Mouse (Mus musculus) kidney, embryonic 15.5 days (tissue): ENCODE data around the gene Tas2r143. TPM values are rescaled to one million over a fixed set of nuclear protein-coding genes. Genes with fewer than 3 reads are reported as not detected.

ENCODE experiments used
- ATAC-seq: fragments of 200-750 bp; cut with Nextera tagmentation; replicated peaks from 2 replicates; pipeline ENCODE4 v1.8.0; 2017; ENCODE audit warnings: moderate TSS enrichment; ENCODE audit not compliant: low FRiP score
- H3K27ac ChIP-seq: fragments of 300-500 bp; sonication (generic); 2 replicates; pipeline ENCODE4 v1.5.1; 2015; ENCODE audit warnings: mild to moderate bottlenecking, inconsistent platforms
- H3K27me3 ChIP-seq: fragments of 300-500 bp; sonication (generic); 2 replicates; pipeline ENCODE4 v1.6.1; 2015; ENCODE audit warnings: inconsistent platforms
- H3K36me3 ChIP-seq: fragments of 300-500 bp; sonication (generic); 2 replicates; pipeline ENCODE4 v1.6.1; 2015; ENCODE audit warnings: inconsistent platforms
- H3K4me1 ChIP-seq: fragments of 300-500 bp; sonication (generic); 2 replicates; pipeline ENCODE4 v1.6.1; 2015; ENCODE audit warnings: inconsistent platforms
- H3K4me2 ChIP-seq: fragments of 300-500 bp; sonication (generic); 2 replicates; pipeline ENCODE4 v1.6.1; 2015; ENCODE audit warnings: moderate library complexity, mild to moderate bottlenecking, inconsistent platforms
- H3K4me3 ChIP-seq: fragments of 300-500 bp; sonication (generic); replicated peaks from 2 replicates; pipeline ENCODE4 v1.5.1; 2015; ENCODE audit warnings: mild to moderate bottlenecking, inconsistent platforms
- H3K9ac ChIP-seq: fragments of 300-500 bp; sonication (generic); 2 replicates; pipeline ENCODE4 v1.6.1; 2015; ENCODE audit warnings: mild to moderate bottlenecking, inconsistent platforms
- H3K9me3 ChIP-seq: fragments of 300-500 bp; sonication (generic); replicated peaks from 2 replicates; pipeline ENCODE4 v1.6.1; 2016; ENCODE audit warnings: inconsistent platforms
- WGBS: fragments of 180-500 bp; shearing (Covaris S2); methylation state at CpG from one replicate; pipeline ENCODE4 v1.1.7; 2015; ENCODE audit warnings: mixed read lengths; 5-methylcytosine and 5-hydroxymethylcytosine counted together
- polyA plus RNA-seq: library from polyadenylated mRNA; unstranded; fragments of >200 nt; fragmentation: Nextera tagmentation; extraction: Ambion mirVana; gene quantifications from 2 replicates; pipeline ENCODE4 v1.2.1, GENCODE M21; 2015

Gene Tas2r143
- polyA plus RNA-seq, 1 experiment from 2014 or later, result not detected

GRCm38 (mm10) chr6:42372001-42372400 is 28.0 kb upstream of the Tas2r143 start:
- 0 out of 2 replicates have a peak, but pooled peaks have one; percentile 7 for ATAC-seq
- Histone ChIP-seq H3K4me3 (peak overlapping the region; percentile 64), H3K4me1 (peaks cover 32% of the 10 kb centered on the region), H3K36me3 (no peaks in the 10 kb centered on the region), H3K9ac (0 out of 2 replicates have a peak overlapping the region, but pooled peaks have one; percentile 7), H3K4me2 (peak overlapping the region; percentile 92), H3K27ac (0 out of 2 replicates have a peak overlapping the region, but pooled peaks have one; percentile 22), H3K27me3 (no peaks in the 10 kb centered on the region), H3K9me3 (no peaks in the 10 kb centered on the region)
- WGBS, result 15% methylated on average over 3 of the region's 3 CpGs

GRCm38 (mm10) chr6:42372421-42372815 is 27.6 kb upstream of the Tas2r143 start:
- peak overlapping the region; percentile 92 for H3K4me2 ChIP-seq
- no peaks in the 10 kb centered on the region for H3K27me3 ChIP-seq
- H3K27ac ChIP-seq, result peak overlapping the region; percentile 59; the same call in 1 of the 2 replicates
- H3K9ac ChIP-seq, result peak overlapping the region; percentile 64; the same call in 1 of the 2 replicates
- 22% methylated on average over 9 of the region's 9 CpGs for WGBS
- peak overlapping the region; percentile 64 for H3K4me3 ChIP-seq
- H3K36me3 ChIP-seq, result no peaks in the 10 kb centered on the region
- peak; percentile 4; the same call in 1 of the 2 replicates for ATAC-seq
- no peaks in the 10 kb centered on the region for H3K9me3 ChIP-seq
- H3K4me1 ChIP-seq, result peaks cover 32% of the 10 kb centered on the region

- under 1% methylated on average over 29 of the region's 36 CpGs for WGBS
- Histone ChIP-seq H3K27me3 (no peaks in the 10 kb centered on the region), H3K27ac (peak within 1 kb of the TSS; percentile 59; the same call in 1 of the 2 replicates)
These were observed 27.1 kb upstream of the Tas2r143 start, which contains the start of gene Epha1 for GRCm38 (mm10) chr6:42372816-42373547. Epha1 (minus strand) TSS chr6:42373268.

GRCm38 (mm10) chr6:42373669-42374430 is 26.2 kb upstream of the Tas2r143 start:
- H3K36me3 ChIP-seq, result no peaks in the 10 kb centered on the region
- peak overlapping the region; percentile 64 for H3K4me3 ChIP-seq
- peak overlapping the region; percentile 64; the same call in 1 of the 2 replicates for H3K9ac ChIP-seq
- H3K4me1 ChIP-seq, result peaks cover 32% of the 10 kb centered on the region
- 51% methylated on average over 6 of the region's 7 CpGs for WGBS
- peak overlapping the region; percentile 92 for H3K4me2 ChIP-seq
- H3K9me3 ChIP-seq, result no peaks in the 10 kb centered on the region
- H3K27me3 ChIP-seq, result no peaks in the 10 kb centered on the region
- peak; percentile 18; the same call in 1 of the 2 replicates for ATAC-seq
- H3K27ac ChIP-seq, result no peak overlapping the region

More at GRCm38 (mm10) chr6:42372816-42373547, 27.1 kb upstream of the Tas2r143 start, which contains the start of gene Epha1:
- Histone ChIP-seq H3K36me3 (no peaks in the 10 kb centered on the region), H3K9me3 (no peaks in the 10 kb centered on the region), H3K4me2 (peak within 1 kb of the TSS; percentile 92), H3K9ac (peak within 1 kb of the TSS; percentile 64), H3K4me1 (peaks cover 32% of the 10 kb centered on the region), H3K4me3 (peak within 1 kb of the TSS; percentile 64)
- peak; percentile 91 for ATAC-seq

GRCm38 (mm10) chr6:42374701-42375100 is 25.3 kb upstream of the Tas2r143 start:
- no peaks in the 10 kb centered on the region for H3K9me3 ChIP-seq
- WGBS, result 73% methylated on average over 4 of the region's 4 CpGs
- no peaks in the 10 kb centered on the region for H3K27me3 ChIP-seq
- ATAC-seq, result no peak
- no peaks in the 10 kb centered on the region for H3K36me3 ChIP-seq
- no peak overlapping the region for H3K4me3 ChIP-seq
- peaks cover 32% of the 10 kb centered on the region for H3K4me1 ChIP-seq
- no peak overlapping the region for H3K27ac ChIP-seq
- no peak overlapping the region for H3K9ac ChIP-seq
- H3K4me2 ChIP-seq, result no peak overlapping the region

GRCm38 (mm10) chr6:42375131-42375530 is 24.9 kb upstream of the Tas2r143 start:
- no peak for ATAC-seq
- Histone ChIP-seq H3K4me2 (no peak overlapping the region), H3K27ac (no peak overlapping the region), H3K4me3 (no peak overlapping the region), H3K9ac (no peak overlapping the region), H3K27me3 (no peaks in the 10 kb centered on the region), H3K4me1 (peaks cover 32% of the 10 kb centered on the region), H3K9me3 (no peaks in the 10 kb centered on the region), H3K36me3 (no peaks in the 10 kb centered on the region)
- 74% methylated on average over 2 of the region's 2 CpGs for WGBS

GRCm38 (mm10) chr6:42376016-42376415 is 24.0 kb upstream of the Tas2r143 start:
- ATAC-seq, result no peak
- Histone ChIP-seq H3K36me3 (no peaks in the 10 kb centered on the region), H3K4me2 (no peak overlapping the region), H3K27ac (peak overlapping the region; percentile 59), H3K4me3 (no peak overlapping the region), H3K9ac (no peak overlapping the region), H3K27me3 (no peaks in the 10 kb centered on the region), H3K4me1 (peaks cover 29% of the 10 kb centered on the region), H3K9me3 (no peaks in the 10 kb centered on the region)
- WGBS, result 42% methylated on average over 4 of the region's 4 CpGs

- Histone ChIP-seq H3K36me3 (no peaks in the 10 kb centered on the region), H3K4me3 (no peak overlapping the region), H3K9ac (no peak overlapping the region), H3K9me3 (no peaks in the 10 kb centered on the region), H3K4me2 (no peak overlapping the region), H3K27ac (peak overlapping the region; percentile 59), H3K4me1 (peaks cover 33% of the 10 kb centered on the region), H3K27me3 (no peaks in the 10 kb centered on the region)
- no peak for ATAC-seq
- WGBS, result 58% methylated on average over 6 of the region's 6 CpGs
These were observed 23.5 kb upstream of the Tas2r143 start for GRCm38 (mm10) chr6:42376504-42377019.

- Histone ChIP-seq H3K4me3 (no peak overlapping the region), H3K9ac (no peak overlapping the region), H3K36me3 (no peaks in the 10 kb centered on the region), H3K9me3 (no peaks in the 10 kb centered on the region), H3K4me2 (no peak overlapping the region), H3K27ac (no peak overlapping the region), H3K27me3 (no peaks in the 10 kb centered on the region), H3K4me1 (peaks cover 32% of the 10 kb centered on the region)
- no peak for ATAC-seq
- 81% methylated on average over 5 of the region's 5 CpGs for WGBS
These were observed 22.8 kb upstream of the Tas2r143 start for GRCm38 (mm10) chr6:42377280-42377679.

GRCm38 (mm10) chr6:42379551-42379950 is 20.5 kb upstream of the Tas2r143 start:
- H3K9me3 ChIP-seq, result no peaks in the 10 kb centered on the region
- no peak overlapping the region for H3K4me3 ChIP-seq
- no peaks in the 10 kb centered on the region for H3K27me3 ChIP-seq
- no peak overlapping the region for H3K27ac ChIP-seq
- no peaks in the 10 kb centered on the region for H3K36me3 ChIP-seq
- H3K4me2 ChIP-seq, result no peak overlapping the region
- peaks cover 21% of the 10 kb centered on the region for H3K4me1 ChIP-seq
- H3K9ac ChIP-seq, result no peak overlapping the region
- 59% methylated on average over 3 of the region's 3 CpGs for WGBS
- ATAC-seq, result no peak

GRCm38 (mm10) chr6:42380416-42381144 is 19.5 kb upstream of the Tas2r143 start:
- 15% methylated on average over 8 of the region's 8 CpGs for WGBS
- no peak for ATAC-seq

More at GRCm38 (mm10) chr6:42380416-42381144, 19.5 kb upstream of the Tas2r143 start:
- Histone ChIP-seq H3K36me3 (no peaks in the 10 kb centered on the region), H3K9me3 (no peaks in the 10 kb centered on the region), H3K4me3 (no peak overlapping the region), H3K4me2 (no peak overlapping the region), H3K9ac (no peak overlapping the region), H3K27me3 (no peaks in the 10 kb centered on the region), H3K27ac (no peak overlapping the region), H3K4me1 (peaks cover 21% of the 10 kb centered on the region)
